Mouse (Mus musculus): Measurements from ENCODE around the gene Vav2.

GRCm38 (mm10) chr2:27311606-27312005 lies 115.2 kb downstream of the Vav2 start:
- TF ChIP-seq CTCF (IDR thresholded peaks at IDR 0.05; ENCODE audit: low read depth, low read length): no peak
- no peak for TF ChIP-seq POLR2A (IDR thresholded peaks at IDR 0.05; ENCODE audit: insufficient read depth, low read length)

Measured in ES-Bruce4 (cell line).